Mouse (Mus musculus) megakaryocyte, embryonic 14.5 days (primary cell): ENCODE measurements around the gene Fbxl18. TPM values are rescaled to one million over a fixed set of nuclear protein-coding genes. Genes with fewer than 3 reads are reported as not detected.

ENCODE experiments used
- H3K27me3 ChIP-seq: replicated peaks from 2 replicates; pipeline ENCODE3; 2012; ENCODE audit warnings: inconsistent platforms
- H3K36me3 ChIP-seq: replicated peaks from 2 replicates; pipeline ENCODE3; 2012; ENCODE audit warnings: low read length, inconsistent platforms, mixed read lengths
- H3K4me1 ChIP-seq: 2 replicates; pipeline ENCODE4 v1.6.1; 2012; ENCODE audit warnings: inconsistent platforms
- H3K4me3 ChIP-seq: replicated peaks from 2 replicates; pipeline ENCODE3; 2012; ENCODE audit warnings: moderate library complexity, mild to moderate bottlenecking, inconsistent platforms
- H3K9me3 ChIP-seq: 2 replicates; pipeline ENCODE4 v1.6.1; 2012; ENCODE audit warnings: inconsistent platforms
- FLI1 ChIP-seq: IDR thresholded peaks from 2 replicates; pipeline ENCODE4 v1.6.1; 2012; ENCODE audit warnings: low read length, inconsistent platforms, mixed read lengths
- GATA1 ChIP-seq: IDR thresholded peaks from 3 replicates; pipeline ENCODE4 v1.6.1; 2012; ENCODE audit warnings: mixed read lengths, low read length, inconsistent platforms, borderline replicate concordance
- polyA plus RNA-seq: library from polyadenylated mRNA; stranded (reverse); fragments of >175 nt; gene quantifications from 2 replicates; pipeline ENCODE4 v1.2.3, GENCODE M21; 2012; ENCODE audit warnings: low replicate concordance; ENCODE audit not compliant: insufficient read depth

Fbxl18 gene
- polyA plus RNA-seq, 1 experiment: 4.9 TPM

GRCm38 (mm10) chr5:142927341-142927930 lies 32.2 kb upstream of the Fbxl18 start:
- Histone ChIP-seq H3K27me3 (no peaks in the 10 kb centered on the region), H3K4me3 (peak overlapping the region; percentile 7), H3K36me3 (no peaks in the 10 kb centered on the region), H3K9me3 (no peaks in the 10 kb centered on the region), H3K4me1 (peaks cover 90% of the 10 kb centered on the region)
- no peak for TF ChIP-seq FLI1
- no peak for TF ChIP-seq GATA1

GRCm38 (mm10) chr5:142926940-142927228 lies 31.7 kb upstream of the Fbxl18 start:
- no peaks in the 10 kb centered on the region for H3K27me3 ChIP-seq
- TF ChIP-seq GATA1: no peak
- no peaks in the 10 kb centered on the region for H3K9me3 ChIP-seq
- peaks cover 90% of the 10 kb centered on the region for H3K4me1 ChIP-seq
- no peaks in the 10 kb centered on the region for H3K36me3 ChIP-seq
- peak overlapping the region; percentile 59 for H3K4me3 ChIP-seq

GRCm38 (mm10) chr5:142926204-142926939 lies 31.2 kb upstream of the Fbxl18 start:
- no peaks in the 10 kb centered on the region for H3K27me3 ChIP-seq
- peak overlapping the region; percentile 74 for H3K4me3 ChIP-seq
- no peaks in the 10 kb centered on the region for H3K36me3 ChIP-seq
- H3K4me1 ChIP-seq: peaks cover 90% of the 10 kb centered on the region
- no peaks in the 10 kb centered on the region for H3K9me3 ChIP-seq
- TF ChIP-seq GATA1 (no peak), FLI1 (no peak)

GRCm38 (mm10) chr5:142924336-142924959 lies 29.2 kb upstream of the Fbxl18 start:
- no peaks in the 10 kb centered on the region for H3K27me3 ChIP-seq
- no peaks in the 10 kb centered on the region for H3K36me3 ChIP-seq
- H3K4me3 ChIP-seq: no peak overlapping the region
- no peak for TF ChIP-seq GATA1
- no peak for TF ChIP-seq FLI1
- H3K9me3 ChIP-seq: no peaks in the 10 kb centered on the region
- peaks cover 91% of the 10 kb centered on the region for H3K4me1 ChIP-seq

- peaks cover 89% of the 10 kb centered on the region for H3K4me1 ChIP-seq
- no peaks in the 10 kb centered on the region for H3K36me3 ChIP-seq
- TF ChIP-seq FLI1 (no peak), GATA1 (no peak)
- H3K9me3 ChIP-seq: no peaks in the 10 kb centered on the region
- H3K27me3 ChIP-seq: no peaks in the 10 kb centered on the region
- no peak overlapping the region for H3K4me3 ChIP-seq
Measured at GRCm38 (mm10) chr5:142923781-142924180, 28.6 kb upstream of the Fbxl18 start.

GRCm38 (mm10) chr5:142922251-142922650 lies 27.0 kb upstream of the Fbxl18 start:
- Histone ChIP-seq H3K27me3 (no peaks in the 10 kb centered on the region), H3K9me3 (no peaks in the 10 kb centered on the region), H3K4me1 (peaks cover 76% of the 10 kb centered on the region), H3K36me3 (no peaks in the 10 kb centered on the region), H3K4me3 (no peak overlapping the region)
- TF ChIP-seq FLI1 (no peak), GATA1 (no peak)

GRCm38 (mm10) chr5:142921074-142921459 lies 25.8 kb upstream of the Fbxl18 start:
- Histone ChIP-seq H3K4me3 (peak overlapping the region; percentile 89), H3K9me3 (no peaks in the 10 kb centered on the region), H3K36me3 (no peaks in the 10 kb centered on the region), H3K4me1 (peaks cover 75% of the 10 kb centered on the region), H3K27me3 (no peaks in the 10 kb centered on the region)
- no peak for TF ChIP-seq FLI1
- TF ChIP-seq GATA1: no peak

GRCm38 (mm10) chr5:142920311-142921073 lies 25.3 kb upstream of the Fbxl18 start:
- Histone ChIP-seq H3K36me3 (no peaks in the 10 kb centered on the region), H3K9me3 (no peaks in the 10 kb centered on the region), H3K4me1 (peaks cover 69% of the 10 kb centered on the region), H3K27me3 (no peaks in the 10 kb centered on the region), H3K4me3 (peak overlapping the region; percentile 89)
- no peak for TF ChIP-seq GATA1
- no peak; the same call in 1 of the 2 replicates for TF ChIP-seq FLI1

- no peaks in the 10 kb centered on the region for H3K27me3 ChIP-seq
- H3K4me3 ChIP-seq: no peak overlapping the region
- no peaks in the 10 kb centered on the region for H3K9me3 ChIP-seq
- H3K36me3 ChIP-seq: no peaks in the 10 kb centered on the region
- TF ChIP-seq GATA1 (no peak), FLI1 (no peak)
- H3K4me1 ChIP-seq: peaks cover 55% of the 10 kb centered on the region
Measured at GRCm38 (mm10) chr5:142917402-142917801, 22.2 kb upstream of the Fbxl18 start.
